Mouse (Mus musculus) mouse trophoblast stem cell (cell line): ENCODE results near the gene 1300017J02Rik.
"Not testable (repeated sequence)": the region's sequence is repeated elsewhere in the genome, so short reads cannot be mapped to it uniquely, and the experiment has no call there.

Experiments
- in situ Hi-C, 2 experiments: fragments of 300-500 bp; cut with MseI, MboI; formaldehyde crosslinking; loops; 2 replicates in 1 of 2; 3 replicates in 1 of 2; pipeline ENCODE4 v1.15.1; 2025

The 1300017J02Rik gene

DNA sequence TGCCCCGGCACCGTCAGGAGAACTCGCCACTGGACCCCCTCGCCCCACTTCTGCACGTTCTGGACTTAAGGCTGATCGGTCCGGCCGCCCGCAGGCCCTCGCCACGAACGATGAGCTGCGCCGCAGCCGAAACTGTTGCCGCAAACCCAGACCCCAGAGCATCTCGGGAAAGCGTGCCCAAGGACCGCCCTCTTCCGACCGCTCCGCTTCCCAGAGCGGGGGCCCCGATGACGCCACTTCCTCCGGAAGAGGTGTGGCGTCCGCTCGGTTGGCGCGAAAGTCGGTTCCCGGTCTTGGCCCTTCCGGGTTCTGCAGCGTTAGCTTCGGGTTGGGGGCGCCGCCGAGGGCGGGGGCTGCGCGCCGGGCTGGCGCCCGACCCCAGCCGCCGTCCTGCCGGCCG lies at the start of gene 1300017J02Rik, which contains the start of gene Topbp1:
TSS of gene 1300017J02Rik (minus strand) at position 156 of the 400 bp plus-strand sequence.
TSS of gene Topbp1 (plus strand) at position 289 of the 400 bp plus-strand sequence.
- in situ Hi-C loops: loop anchor here (5.0 to 10.0 kb wide), 3 partner anchors 78 to 210 kb away; partner anchors contain the start of gene Rab6b (in 1 of the 2)

DNA sequence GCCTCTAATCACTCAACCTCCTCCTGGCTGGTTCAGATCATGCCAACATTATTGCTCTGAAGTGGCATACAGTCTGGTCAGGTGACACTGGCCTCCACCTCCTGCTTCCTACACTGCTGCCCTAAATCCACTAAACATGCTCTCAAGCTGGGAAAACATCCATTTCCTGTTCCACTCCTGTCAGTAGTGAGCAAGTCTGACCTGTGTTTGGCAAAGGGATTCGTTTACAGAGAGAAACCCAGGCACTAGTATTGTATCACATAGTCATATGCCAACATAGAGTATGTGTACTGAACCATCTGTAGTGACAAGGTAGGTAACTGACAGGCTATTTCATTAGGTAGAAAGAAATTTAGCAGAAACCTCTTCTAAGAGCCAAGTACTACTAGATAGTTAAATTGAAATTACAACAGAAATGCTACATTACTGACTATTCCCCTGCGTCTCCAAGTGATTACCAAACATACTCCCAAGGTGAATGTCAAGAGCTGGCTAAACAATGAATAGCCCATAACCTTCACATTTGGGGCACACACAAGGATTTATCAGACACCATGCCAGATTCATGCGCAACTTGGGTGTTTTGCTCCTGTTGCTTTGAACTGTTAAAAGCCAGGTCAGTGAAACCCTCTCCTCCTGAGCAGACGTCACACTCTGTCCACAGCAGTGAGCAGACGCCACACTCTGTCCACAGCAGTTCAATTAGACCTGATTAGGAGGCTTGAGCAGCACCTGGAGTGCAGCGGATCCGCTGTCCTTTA lies 48.8 kb upstream of the 1300017J02Rik start:
- in situ Hi-C loops: not testable (repeated sequence)

DNA sequence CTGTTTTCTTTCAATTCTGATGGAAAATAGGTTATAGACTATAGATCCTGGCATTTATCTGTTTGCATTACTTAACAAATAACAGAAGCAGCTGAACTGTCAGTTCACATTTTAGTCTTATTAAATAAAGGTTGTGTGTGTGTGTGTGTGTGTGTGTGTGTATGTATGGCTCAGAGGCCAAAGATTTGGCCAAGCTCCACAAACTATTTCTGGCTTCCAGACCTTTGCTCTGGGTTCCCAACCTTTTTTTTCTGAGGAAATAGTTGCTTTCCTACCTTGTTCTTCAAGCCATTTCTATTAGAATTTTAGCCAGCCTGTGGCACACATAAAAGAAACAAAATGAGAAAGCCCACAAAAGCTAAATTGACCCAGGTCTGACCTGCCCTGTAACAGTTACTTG lies 43.9 kb upstream of the 1300017J02Rik start:
- in situ Hi-C loops: no loop called here

DNA sequence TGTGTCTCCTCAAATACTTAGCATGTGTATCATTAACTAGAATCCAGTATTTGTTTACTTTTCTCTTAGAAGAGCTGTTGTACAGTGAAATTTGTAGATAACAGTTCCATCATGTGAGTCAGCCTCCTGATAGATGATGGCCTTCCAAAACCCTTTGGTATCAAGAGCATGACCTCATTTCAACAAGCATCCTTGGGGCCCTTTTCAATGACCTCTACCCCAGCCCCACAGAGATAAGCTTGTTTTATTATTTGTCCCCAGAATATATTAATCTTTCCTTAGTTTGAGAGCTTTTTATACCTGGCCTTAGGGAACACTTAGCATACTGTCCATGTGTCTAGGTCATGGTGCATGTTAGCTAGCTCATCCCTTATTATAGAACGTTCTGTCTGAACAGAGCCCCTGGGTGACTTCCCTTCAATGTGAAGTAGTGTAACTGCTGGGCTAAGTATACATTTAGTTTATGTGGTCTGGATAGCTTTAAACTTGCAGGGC lies 43.2 kb upstream of the 1300017J02Rik start:
- in situ Hi-C loops: no loop called here

DNA sequence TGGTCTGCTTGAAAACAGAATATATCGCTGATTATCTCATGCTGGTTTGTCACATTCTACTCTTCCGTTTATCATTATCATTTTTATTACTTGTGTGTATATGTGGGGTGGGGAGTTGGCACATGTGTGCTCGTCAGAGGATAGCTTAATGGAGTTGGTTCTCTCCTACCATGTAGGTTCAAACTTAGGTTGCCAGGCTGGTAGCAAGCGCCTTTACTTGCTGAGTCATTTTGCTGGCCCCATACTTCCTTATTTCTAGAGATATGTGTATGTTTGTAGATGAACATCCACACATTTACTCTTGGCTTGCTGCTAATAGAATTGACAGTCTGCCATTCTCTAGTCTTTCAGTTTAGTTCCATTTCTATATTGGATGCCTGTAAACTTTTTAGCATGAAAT lies 42.2 kb upstream of the 1300017J02Rik start:
- in situ Hi-C loops: no loop called here

DNA sequence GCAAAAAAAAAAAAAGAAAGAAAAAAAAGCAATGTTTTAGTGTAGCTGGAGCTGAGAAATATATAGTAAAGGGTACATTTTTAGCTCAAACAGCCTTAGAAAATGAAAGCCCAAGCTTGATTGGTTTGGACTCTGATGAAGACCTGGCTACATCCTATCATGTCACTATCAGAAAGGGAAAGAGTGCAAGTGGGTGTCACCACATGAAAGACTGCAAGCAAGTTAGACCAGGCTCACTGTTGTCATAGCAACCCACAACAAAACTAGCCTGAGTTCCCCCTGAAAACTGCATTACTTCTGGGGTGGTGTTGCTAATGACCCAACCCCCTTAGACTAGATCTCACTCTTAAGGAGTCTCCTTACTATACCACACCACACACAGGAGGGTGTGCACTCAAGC lies 32.0 kb upstream of the 1300017J02Rik start:
- in situ Hi-C loops: no loop called here

DNA sequence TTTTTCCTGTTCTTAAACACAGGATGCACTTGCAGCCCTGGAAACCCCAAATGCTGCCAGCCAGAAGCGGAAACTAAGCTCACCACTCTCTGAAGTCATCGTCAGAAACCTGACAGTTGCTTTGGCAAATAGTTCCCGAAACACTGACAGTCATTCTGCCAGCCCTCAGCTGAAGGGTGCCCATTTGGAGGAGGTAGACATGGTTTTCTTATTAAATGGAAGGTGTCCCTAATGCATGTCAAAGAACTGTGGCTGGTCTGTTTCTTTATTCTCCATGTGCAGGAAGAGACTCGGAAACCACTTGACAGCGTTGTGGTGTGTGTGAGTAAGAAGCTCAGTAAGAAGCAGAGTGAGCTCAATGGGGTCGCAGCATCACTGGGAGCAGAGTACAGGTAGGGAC lies 27.8 kb upstream of the 1300017J02Rik start:
- in situ Hi-C loops: no loop called here

DNA sequence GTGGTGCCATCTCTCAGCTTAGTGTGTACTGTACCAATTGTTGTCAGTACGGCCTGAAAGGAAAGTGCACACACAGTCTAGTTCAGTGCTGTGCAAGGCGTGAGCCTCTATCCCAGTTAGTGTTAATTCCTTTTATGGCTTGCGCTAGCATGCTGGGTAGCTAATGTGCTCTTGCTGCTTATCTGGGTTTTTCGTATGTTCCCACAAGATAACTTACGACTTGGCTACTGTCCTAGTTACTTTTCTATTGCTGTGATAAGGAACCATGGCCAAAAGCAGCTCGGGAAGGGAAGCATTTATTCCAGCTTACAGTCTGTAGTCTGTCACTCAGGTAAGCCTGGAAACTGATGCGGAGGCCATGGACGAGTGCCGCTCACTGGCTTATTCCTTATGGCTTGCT lies 21.6 kb upstream of the 1300017J02Rik start:
- in situ Hi-C loops: no loop called here

DNA sequence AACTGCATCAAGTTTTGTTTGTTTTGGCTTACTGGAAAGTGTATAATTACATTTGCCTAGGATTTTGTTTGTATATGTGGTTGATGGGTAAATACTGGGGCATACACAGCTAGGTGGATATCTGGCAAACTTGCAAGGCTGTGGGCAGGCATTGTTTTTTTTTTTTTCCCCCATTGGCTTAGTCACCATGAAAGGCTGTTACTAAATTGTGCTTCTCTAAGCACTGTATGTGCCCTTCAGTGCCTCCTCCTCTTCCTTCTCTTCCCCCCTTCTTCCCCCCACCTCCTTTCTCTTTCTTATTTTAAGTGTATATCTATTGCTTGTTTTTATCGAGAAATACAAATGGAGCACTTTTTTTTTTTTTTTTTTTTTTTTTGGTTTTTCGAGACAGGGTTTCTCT lies 19.8 kb upstream of the 1300017J02Rik start:
- in situ Hi-C loops: no loop called here

DNA sequence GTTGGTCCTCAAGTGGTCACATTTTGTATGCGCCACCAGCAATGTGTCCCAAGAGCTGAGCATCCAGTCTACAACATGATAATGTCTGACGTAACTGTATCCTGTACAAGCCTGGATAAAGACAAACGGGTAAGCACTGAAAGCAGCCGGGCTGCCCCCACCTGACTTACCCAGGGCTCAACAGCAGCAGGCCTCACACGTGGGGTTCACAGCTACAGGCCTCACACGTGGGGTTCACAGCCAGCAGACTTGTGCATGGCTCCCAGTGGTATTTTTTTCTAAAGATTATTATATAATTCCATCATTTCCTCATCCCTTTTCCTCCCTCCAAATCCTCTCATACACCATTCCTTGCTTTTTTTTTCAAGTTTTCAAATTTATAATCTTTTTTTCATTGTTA lies 5.0 kb upstream of the 1300017J02Rik start:
- in situ Hi-C loops: loop anchor here (10.0 kb wide), 2 partner anchors 195 to 215 kb away; partner anchors contain the start of gene Rab6b (in 1 of the 2)

DNA sequence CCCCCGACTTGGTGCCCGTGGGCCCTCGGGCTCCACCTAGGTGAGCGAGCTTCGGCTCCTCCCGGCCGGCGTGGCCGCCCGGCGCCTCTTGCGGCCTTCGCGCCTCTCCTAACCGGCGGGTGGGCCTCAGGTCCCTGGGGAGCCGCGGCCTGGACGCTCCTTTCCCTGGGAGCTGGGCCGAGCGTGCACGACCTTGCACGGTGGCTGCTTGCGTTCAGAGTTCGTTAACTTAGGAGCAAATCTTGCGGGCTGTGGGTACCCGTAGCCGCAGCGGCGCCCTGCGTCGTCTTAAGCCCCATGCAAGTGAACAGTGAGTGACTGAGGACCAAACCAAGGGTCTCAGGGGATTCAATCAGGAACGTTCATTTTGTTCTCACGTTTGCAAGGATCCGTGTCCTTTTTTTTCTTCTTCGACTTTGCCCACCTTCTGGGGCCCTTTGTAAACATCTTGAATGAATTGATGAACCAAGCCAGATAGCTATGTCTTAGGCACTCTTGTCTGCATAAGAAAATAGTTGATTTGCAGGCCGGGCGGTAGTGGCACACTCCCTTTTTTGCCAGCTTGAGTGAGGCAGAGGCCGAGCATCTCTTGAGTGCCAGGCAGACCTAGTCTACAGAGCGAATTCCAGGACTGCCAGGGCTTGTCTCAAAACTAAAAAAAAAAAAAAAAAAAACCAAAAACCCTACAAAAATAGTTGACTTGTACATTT lies 605 bp upstream of the 1300017J02Rik start:
- in situ Hi-C loops: loop anchor here (10.0 kb wide), 2 partner anchors 191 to 211 kb away; partner anchors contain the start of gene Rab6b (in 1 of the 2)

DNA sequence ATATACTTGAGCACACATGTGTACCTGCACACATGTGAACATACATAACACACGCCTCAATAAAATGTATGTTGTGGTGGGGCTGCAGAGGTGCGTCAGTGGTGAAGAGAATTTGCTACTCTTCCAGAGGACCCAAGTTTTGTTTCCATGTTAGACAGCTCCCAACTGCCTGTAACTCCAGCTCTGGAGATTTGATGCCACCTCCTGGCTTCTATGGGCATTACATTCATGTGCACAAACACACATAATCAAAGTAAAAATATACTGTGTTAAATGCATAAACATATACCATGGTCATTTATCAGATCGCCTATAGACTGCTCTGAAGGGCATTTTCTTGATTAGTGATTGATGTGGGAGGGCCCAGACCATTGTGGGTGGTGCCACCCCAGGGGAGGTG lies 2.2 kb downstream of the 1300017J02Rik start:
- in situ Hi-C loops: loop anchor here (5.0 to 10.0 kb wide), 3 partner anchors 75 to 208 kb away; partner anchors contain the start of gene Rab6b (in 1 of the 2)

DNA sequence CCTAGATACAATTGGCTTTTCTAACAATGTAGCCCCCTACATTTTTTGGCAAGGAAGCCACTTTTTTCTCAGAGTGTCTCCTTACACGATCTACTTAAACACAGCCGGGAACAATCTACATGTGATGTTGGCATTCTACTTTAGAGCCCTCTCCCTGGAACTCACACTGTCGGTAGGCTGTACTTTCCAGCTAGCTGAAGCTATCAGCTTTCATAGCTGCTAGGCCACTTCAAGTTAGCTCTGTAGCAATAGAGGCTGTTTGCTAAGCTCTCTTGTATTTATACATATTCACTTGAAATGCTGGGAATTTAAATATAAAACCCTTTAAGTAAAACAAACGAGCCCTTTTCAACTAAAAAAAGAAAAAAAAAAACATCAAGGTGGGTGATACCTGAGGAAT lies 2.6 kb downstream of the 1300017J02Rik start:
- in situ Hi-C loops: loop anchor here (5.0 to 10.0 kb wide), 3 partner anchors 75 to 207 kb away; partner anchors contain the start of gene Rab6b (in 1 of the 2)

DNA sequence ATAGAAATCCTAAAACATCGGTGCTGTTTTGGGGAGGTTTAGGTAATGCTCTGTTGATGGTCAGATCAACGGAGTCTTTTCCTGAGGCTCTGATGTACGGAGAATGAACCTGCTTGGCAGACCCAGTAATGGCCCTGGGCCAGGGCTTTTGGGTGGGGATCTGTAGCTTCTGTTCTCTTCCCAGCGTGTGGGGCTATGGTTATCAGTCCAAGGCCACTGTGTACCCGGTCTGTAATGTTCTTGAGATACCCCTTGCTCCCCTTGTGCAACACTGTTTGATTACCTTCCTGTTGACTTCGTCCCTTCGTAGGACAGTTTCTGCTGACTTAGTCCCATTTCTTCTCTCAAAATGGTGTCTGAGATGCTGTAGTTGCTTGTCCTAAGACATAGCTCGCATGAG lies 3.8 kb downstream of the 1300017J02Rik start:
- in situ Hi-C loops: loop anchor here (5.0 to 10.0 kb wide), 3 partner anchors 74 to 206 kb away; partner anchors contain the start of gene Rab6b (in 1 of the 2)

DNA sequence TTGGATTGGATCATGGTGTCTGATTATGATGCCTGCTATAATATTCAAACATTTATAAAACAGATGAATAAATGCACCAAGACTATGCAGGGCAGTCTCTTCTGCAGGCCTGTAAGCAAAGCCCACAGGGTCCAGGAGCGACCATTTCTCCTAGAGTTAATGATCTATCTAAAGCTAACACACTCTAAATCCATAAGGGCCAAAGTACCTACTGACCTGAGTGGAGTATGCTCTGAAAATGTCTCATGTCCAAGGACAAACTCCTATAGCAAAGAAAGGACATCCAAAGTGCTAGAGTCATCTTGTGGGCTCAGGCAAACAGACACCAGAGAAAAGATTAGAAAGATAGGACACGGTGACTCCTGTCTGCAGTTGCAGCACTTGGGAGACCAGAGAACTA lies 10.4 kb downstream of the 1300017J02Rik start:
- in situ Hi-C loops: loop anchor here in 1 of 2 experiments (5.0 kb wide), 1 partner anchor 67 kb away; no protein-coding TSS in a partner anchor

DNA sequence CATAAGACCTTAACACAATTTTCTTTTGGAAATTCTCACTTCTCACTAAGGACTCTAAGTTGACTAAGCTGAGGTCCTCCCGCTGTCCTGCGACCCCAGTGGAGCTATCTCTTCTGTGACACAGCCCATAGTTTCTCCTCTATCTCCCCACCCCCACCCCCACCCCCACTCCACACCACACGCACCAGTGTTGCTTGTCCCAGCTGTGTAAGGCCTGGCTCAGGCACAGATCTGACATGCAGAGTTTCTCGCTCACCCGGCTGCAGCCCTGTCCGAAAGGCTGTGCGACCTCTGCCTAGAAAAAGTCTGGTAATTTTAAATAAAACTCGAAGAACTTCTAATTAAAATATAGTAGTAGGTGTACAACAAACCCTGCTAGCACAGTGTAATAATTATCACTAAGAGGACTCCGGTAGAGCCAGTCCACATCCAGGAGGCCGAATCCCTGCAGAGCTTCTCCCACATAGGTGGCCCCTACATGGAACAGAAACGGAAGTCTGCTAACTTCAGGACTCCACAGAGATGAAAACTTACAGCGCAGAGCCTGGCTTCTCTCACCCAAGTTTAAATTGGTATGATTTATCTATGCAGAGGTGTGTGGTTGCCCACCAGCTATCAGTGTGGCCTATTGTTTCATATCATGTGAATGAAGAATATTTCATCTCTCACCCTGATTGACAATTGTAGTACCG lies 16.2 kb downstream of the 1300017J02Rik start:
- in situ Hi-C loops: loop anchor here in 1 of 2 experiments (10.0 kb wide), 1 partner anchor 64 kb away; no protein-coding TSS in a partner anchor

DNA sequence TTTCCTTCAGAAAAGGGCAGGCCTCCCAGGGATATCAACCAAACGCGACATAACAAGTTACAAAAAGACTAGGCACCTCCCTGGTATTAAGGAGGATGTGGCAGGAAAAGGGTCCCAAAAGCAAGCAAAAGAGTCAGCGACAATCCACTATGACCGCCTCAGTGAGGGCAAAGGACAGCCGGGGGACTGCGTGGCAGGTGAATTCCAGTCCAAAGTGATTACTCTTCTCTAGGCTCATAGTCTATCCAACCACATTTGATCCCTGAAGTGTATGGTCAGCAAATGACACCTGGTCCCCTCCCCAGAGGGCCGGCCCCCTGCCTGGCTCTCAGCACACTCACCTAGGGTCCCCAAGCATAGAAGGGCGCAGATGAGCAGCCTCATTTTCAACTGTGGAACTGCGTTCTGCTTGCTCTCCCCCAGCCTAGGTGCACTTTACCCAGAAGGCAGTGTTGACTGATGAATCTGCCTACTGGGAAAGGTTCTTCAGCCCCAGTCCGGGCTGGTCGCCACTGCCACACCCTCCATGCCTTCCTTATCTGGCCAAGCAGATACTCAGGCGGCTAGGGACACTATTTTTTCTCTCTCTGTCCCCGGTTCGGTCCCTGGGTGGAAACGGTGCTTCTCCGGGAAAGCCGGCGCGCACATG lies 16.9 kb downstream of the 1300017J02Rik start:
- in situ Hi-C loops: loop anchor here in 1 of 2 experiments (10.0 kb wide), 1 partner anchor 63 kb away; no protein-coding TSS in a partner anchor

DNA sequence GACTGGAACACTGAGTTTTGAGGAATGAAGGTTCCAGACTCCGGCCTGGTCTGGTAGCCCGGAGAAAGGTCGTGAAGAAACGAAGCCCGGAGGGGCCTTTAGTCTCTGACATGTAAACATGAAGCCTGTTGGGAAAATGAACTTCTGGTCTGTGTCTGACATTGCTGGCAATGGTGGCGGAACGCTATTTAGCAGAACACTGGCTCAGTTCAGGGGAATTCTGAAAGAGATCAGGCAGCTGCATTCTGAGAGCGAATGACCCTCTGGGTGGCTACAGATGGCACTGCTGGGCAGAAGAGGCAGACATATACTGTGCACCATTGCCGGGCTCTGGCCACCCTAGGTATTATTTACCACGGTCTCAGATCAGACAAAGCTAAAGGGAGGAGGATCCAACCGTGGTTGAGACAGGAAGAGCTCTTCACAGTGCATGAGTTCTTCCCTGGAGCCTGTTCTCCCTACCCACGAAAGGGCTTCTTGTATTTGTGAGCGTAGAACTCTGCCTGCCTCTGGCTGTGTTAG lies 17.9 kb downstream of the 1300017J02Rik start:
- in situ Hi-C loops: loop anchor here in 1 of 2 experiments (10.0 kb wide), 1 partner anchor 62 kb away; no protein-coding TSS in a partner anchor

DNA sequence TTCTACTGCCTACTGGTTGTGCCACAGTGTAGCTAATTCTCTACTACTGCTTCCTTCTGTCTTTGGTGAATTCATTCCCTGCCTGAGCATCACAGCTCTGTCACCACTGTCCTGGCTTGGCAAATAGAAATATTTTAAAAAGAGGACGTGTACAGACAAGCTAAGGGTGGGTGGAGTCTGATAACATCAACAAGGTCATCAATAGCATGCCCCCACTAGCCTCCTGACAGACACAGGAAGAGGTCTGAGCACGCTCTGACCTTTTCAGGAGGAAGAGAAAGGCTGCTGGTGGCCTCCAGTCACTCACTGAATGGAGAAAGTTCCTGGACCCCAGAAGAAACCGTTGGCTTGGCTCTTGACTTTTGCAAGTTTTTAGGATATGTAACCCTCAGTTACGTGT lies 18.5 kb downstream of the 1300017J02Rik start:
- in situ Hi-C loops: loop anchor here in 1 of 2 experiments (10.0 kb wide), 1 partner anchor 62 kb away; no protein-coding TSS in a partner anchor

DNA sequence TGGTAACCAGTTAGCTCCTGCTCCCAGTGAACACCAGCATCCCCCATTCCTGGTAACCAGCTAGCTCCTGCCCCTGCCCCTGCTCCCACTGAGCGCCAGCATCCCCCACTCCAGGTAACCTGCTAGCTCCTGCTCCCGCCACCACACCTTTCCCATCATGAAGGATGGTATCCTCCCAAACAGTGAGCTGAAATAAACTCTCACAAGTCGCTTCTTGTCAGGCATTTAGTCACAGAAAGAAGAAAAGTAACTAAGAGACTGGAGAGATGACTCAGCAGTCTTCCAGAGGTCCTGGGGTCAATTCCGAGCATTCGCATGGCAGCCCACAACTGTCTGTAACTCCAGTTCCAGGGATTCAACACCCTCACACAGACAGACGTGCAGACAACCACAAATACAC lies 28.0 kb downstream of the 1300017J02Rik start:
- in situ Hi-C loops: no loop called here
